Mouse (Mus musculus) hematopoietic stem cell, adult 5-6 weeks (primary cell): Measurements from ENCODE around the gene Nos1ap. TPM values are rescaled to one million over a fixed set of nuclear protein-coding genes. Genes with fewer than 3 reads are reported as not detected.

Experiments
- ATAC-seq, 2 experiments: fragments of 125-278 bp in 1 of 2; replicated peaks in 1 of 2; 2 replicates each; pipeline ENCODE4 v1.8.0; 2016 to 2017; ENCODE audit warnings: inconsistent platforms in 2 of 2, mild to moderate bottlenecking in 2 of 2, moderate number of reproducible peaks in 2 of 2, low read depth in 1 of 2, moderate TSS enrichment in 1 of 2; ENCODE audit not compliant: low FRiP score in 2 of 2, poor library complexity in 2 of 2, severe bottlenecking in 2 of 2, insufficient read depth in 1 of 2, low TSS enrichment in 1 of 2
- total RNA-seq: library from RNA; stranded (forward); fragments of 172-1452, 232-1000 nt; gene quantifications from 2 replicates; pipeline ENCODE4 v1.2.3, GENCODE M21; 2017

The Nos1ap gene
- total RNA-seq, 1 experiment from 2014 or later = 5.7 TPM

GRCm38 (mm10) chr1:170605228-170606001, 15.8 kb upstream of the Nos1ap start:
- no peak for ATAC-seq

DNA sequence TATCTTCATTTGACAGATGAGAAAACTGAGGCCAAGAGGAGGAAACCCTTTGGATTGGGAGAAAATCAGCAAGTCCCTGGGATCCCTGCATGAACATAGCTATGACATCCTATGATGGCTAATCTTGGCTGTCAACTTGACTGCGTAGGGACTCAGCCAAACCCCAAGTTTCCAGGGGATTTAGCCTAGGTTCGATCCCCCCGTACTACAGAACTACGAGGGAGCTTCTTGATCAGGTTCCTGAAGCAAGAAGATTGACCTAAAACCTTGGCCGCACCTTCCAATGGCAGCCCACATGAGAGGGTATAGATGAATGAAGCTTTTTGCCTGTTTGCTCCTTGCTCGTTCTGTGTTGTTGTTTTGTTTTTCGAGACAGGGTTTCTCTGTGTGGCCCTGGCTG, 4.9 kb upstream of the Nos1ap start:
- no peak for ATAC-seq

DNA sequence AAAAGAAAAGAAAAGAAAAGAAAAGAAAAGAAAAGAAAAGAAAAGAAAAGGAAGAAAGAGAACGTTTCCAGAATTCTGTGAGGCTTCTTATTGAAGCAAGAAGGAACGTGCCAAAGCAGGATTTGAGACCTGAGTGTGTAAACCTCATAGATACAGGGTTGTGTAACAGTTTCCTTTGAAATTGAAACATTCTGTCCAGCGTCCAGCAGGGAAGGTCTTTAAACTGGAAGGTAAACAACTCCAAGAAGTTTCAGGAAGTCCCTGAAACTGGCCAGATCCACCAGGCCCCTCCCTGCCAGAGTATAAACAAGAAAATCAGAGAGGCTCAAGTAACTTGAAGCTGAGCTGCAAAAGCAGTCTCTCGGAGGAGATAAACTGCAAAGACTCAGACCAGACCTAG, 870 bp upstream of the Nos1ap start:
- no peak for ATAC-seq

GRCm38 (mm10) chr1:170590041-170590360, 340 bp upstream of the Nos1ap start:
- no peak for ATAC-seq

- 0 out of 4 replicates have a peak, but pooled peaks of 1 of the 2 experiments have one; percentile 4 for ATAC-seq
These were observed 812 bp downstream of the Nos1ap start for GRCm38 (mm10) chr1:170588879-170589218.

DNA sequence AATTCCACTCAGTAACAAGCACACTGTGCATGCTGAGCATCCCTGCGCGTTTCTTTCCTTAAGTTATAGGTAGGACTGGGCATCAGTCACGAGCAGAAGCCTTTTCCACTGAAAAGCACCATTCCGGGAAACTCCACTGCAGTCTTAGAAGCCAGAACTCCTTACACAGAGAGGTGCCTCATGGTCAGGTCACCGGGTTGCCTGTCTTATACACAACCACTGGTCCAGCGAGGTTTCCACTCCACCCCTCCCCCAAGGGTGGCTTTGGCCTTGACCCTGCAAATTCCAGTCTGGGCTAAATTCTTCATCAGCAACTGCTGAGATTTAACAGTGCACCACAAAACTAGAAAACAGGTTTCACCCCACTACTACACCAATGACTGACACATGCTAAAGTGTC, 1.3 kb downstream of the Nos1ap start:
- no peak for ATAC-seq

GRCm38 (mm10) chr1:170586715-170587114, 2.9 kb downstream of the Nos1ap start:
- no peak for ATAC-seq

- no peak for ATAC-seq
These were observed 5.7 kb downstream of the Nos1ap start for GRCm38 (mm10) chr1:170583925-170584324.

DNA sequence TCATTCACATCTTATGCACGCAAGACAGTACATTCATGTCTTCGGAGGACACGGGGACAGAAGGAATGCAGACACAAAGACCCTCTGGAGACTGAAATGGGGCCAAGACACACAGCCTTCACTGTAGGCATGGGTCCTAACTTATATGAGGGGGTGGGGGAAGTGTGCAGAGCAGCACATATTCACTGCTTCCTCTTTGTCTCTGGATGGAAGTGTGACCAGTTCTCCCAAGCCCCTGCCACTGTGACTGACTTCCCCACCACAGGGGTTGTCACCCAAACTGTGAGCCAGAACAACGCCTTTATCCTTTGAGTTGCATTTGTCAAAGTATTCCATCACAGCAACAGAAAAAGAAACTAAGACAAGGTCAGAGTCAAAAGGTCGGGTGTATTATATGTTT, 7.3 kb downstream of the Nos1ap start:
- ATAC-seq = peak; percentile 56 to 72; a peak in 3 of 4 replicates

DNA sequence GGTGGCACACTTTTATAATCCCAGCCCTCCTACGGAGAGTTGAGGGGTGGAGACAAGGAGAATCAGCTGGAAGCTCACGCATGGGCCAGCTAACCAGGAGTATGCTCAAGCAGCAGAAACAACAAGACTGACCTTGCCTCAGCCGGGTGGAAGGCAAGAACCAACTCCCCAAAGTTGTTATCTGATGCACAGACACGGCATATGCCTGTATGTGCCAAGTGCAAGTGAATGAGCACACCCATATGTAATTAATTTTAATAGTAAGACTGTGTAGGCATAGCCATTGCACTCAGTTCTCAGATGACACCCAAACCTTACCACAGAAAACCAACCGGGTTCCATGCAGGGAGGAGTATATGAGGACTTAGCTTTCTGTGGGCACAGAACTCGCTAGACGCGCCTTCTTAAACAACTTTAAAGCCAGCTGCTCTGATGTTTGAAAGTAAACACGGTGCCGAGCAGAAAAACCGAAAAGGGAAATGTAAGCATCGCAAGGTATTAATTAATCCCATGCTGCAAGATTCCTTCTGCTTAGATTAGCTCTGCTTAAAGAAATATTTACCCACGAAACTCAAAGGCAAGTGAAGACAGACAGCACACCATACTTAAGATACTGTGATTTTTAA, 9.1 kb downstream of the Nos1ap start:
- no peak for ATAC-seq

- ATAC-seq = no peak
These were observed 10.2 kb downstream of the Nos1ap start for GRCm38 (mm10) chr1:170579476-170579875.

DNA sequence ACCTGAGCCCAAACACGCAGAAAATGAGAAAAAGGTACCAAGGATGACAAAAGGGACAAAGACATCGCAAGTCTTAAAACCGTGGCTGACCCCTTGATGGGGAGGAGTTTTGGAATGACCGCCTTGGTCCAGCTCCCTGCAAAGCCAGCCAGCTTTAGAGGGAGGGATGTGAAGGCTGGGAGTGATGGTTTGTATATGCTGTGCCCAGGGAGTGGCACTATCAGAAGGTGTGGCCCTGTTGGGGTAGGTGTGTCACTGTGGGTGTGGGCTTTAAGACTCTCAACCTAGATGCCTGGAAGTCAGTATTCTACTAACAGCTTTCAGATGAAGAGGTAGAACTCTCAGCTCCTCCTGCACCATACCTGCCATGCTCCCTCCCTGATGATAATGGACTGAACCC, 10.6 kb downstream of the Nos1ap start:
- no peak for ATAC-seq

- peak; percentile 46 to 50; a peak in 3 of 4 replicates for ATAC-seq
These were observed 13.0 kb downstream of the Nos1ap start for GRCm38 (mm10) chr1:170576728-170577065.

DNA sequence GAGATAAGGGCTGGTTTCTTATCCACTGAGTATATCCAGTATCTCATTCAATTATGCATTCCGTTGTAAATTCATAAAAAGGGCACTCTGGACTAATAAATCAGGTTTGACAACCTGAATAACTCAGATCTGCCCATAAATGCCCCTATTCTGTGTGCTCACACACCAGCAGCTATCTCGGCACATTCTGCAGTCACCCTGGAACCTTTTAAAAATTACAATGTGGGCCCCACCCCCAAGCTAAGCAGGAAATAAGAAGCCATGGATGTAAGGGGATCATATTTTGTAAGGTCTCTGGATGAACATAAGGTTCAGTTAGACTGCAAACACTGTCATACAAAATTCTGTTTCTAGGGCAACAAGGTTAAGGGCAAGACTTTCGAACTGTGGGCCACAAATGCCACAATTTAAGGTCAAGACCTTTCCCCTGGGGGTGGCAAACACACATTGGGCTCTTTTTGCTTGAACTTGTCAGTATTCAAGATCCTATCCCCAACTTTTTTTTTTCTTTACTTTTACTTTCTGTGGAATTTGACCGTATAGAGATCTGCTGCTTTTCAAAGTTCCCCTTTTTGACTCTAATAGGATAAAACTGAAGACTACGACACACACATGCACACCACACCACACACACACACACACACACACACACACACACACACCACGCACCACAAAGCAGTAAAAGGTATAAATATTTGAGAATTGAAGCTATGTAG, 13.5 kb downstream of the Nos1ap start:
- peak; percentile 55 to 58; a peak in 3 of 4 replicates for ATAC-seq

- ATAC-seq = no peak
These were observed 16.5 kb downstream of the Nos1ap start for GRCm38 (mm10) chr1:170573117-170573516.

DNA sequence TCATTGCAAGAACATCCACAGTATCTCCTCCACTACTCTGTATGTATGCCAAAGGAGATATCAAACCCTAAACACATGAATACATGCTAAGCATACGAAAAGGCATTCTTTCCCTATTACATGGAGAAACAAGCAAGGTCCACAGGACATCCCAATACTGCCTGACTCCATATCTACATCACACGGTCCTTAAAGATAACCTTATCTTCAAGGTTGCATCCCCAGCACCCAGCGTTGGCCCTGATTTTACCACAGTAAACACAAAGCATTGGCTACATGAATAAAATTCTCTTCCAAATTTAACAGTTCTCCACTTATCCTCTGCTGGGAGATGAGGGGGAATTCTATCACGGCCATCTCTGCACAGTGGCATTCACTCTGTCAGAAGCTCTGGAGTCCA, 22.7 kb downstream of the Nos1ap start:
- no peak for ATAC-seq

DNA sequence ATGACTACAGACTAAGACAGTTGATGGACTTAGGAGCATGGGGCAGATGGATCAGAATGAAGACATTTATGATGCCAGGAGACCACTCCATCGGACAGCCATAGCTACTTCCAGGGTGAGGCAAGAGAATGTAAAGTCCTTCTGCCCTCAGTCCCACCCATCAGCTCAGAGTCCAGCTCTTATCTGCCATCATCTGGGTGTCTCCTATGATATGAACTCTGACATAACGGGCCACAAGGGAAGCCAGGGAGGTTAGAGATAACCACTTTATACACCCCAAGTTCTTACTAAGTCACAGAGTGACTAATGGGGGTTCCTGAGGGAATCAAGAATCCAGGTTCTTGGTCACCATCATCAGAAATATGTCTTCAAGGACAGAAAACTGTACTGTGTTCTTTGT, 23.1 kb downstream of the Nos1ap start:
- ATAC-seq = no peak

- peak; percentile 46 to 72; a peak in 3 of 4 replicates for ATAC-seq
These were observed 24.7 kb downstream of the Nos1ap start for GRCm38 (mm10) chr1:170564926-170565325.
